Mouse (Mus musculus) layer of hippocampus, adult 18-20 months (tissue): ENCODE results near the gene Nfkb2. TPM values are rescaled to one million over a fixed set of nuclear protein-coding genes. Genes with fewer than 3 reads are reported as not detected.
A peak's percentile ranks its signal among the peaks of the same experiment; 100 is the strongest.

Source experiments
- DNase-seq, 2 experiments: peaks; one replicate each; pipeline ENCODE4 v3.0.0; 2022; ENCODE audit warnings: low spot score in 2 of 2
- total RNA-seq, 2 experiments: library from RNA; stranded (reverse); gene quantifications; 2 replicates each; pipeline ENCODE4 v1.2.3; 2021

Gene Nfkb2
- total RNA-seq, 2 experiments from 2014 or later = 2.2 to 2.3 TPM

GRCm38 (mm10) chr19:46322144-46322995 is 18.2 kb downstream of the Nfkb2 start:
- DNase-seq = no peak

GRCm38 (mm10) chr19:46322996-46323572 is 19.0 kb downstream of the Nfkb2 start:
- DNase-seq = no peak

- no peak for DNase-seq
Observed at GRCm38 (mm10) chr19:46323716-46324115, 19.6 kb downstream of the Nfkb2 start.

- no peak for DNase-seq
Observed at GRCm38 (mm10) chr19:46324366-46324765, 20.2 kb downstream of the Nfkb2 start.

GRCm38 (mm10) chr19:46324918-46325317 is 20.8 kb downstream of the Nfkb2 start:
- no peak for DNase-seq

GRCm38 (mm10) chr19:46326019-46326755 is 22.1 kb downstream of the Nfkb2 start:
- no peak for DNase-seq

- DNase-seq = peak in 1 of 2 experiments; percentile 80
Observed at GRCm38 (mm10) chr19:46326756-46327305, 22.7 kb downstream of the Nfkb2 start, which contains the start of gene Psd. TSS of gene Psd (minus strand) at chr19:46327156.

- DNase-seq = no peak
Observed at GRCm38 (mm10) chr19:46327531-46328064, 23.5 kb downstream of the Nfkb2 start.

- DNase-seq = peak; percentile 94 to 97
Observed at GRCm38 (mm10) chr19:46328081-46329030, 24.2 kb downstream of the Nfkb2 start, which contains the start of gene Fbxl15. TSS of gene Fbxl15 (plus strand) at chr19:46328184.

- peak in 1 of 2 experiments; percentile 30 for DNase-seq
Observed at GRCm38 (mm10) chr19:46329031-46329641, 25.0 kb downstream of the Nfkb2 start.

- DNase-seq = peak in 1 of 2 experiments; percentile 80
Observed at GRCm38 (mm10) chr19:46329951-46330350, 25.8 kb downstream of the Nfkb2 start.

GRCm38 (mm10) chr19:46330696-46331095 is 26.6 kb downstream of the Nfkb2 start:
- DNase-seq = no peak

- peak in 1 of 2 experiments; percentile 3 for DNase-seq
Observed at GRCm38 (mm10) chr19:46331326-46331725, 27.2 kb downstream of the Nfkb2 start.

GRCm38 (mm10) chr19:46331936-46332335 is 27.8 kb downstream of the Nfkb2 start:
- DNase-seq = no peak

GRCm38 (mm10) chr19:46332721-46333339 is 28.7 kb downstream of the Nfkb2 start:
- DNase-seq = no peak

- peak in 1 of 2 experiments; percentile 34 for DNase-seq
Observed at GRCm38 (mm10) chr19:46333906-46334305, 29.8 kb downstream of the Nfkb2 start.

- DNase-seq = no peak
Observed at GRCm38 (mm10) chr19:46337719-46338330, 33.7 kb downstream of the Nfkb2 start.

- peak; percentile 96 to 100 for DNase-seq
Observed at GRCm38 (mm10) chr19:46338331-46338936, 34.3 kb downstream of the Nfkb2 start, which contains the start of gene Cuedc2. TSS of gene Cuedc2 (minus strand) at chr19:46338702.
